Mouse (Mus musculus) E14TG2a.4 (cell line): ENCODE data around the gene Igsf23.

ENCODE experiments used
- H3K27me3 ChIP-seq: 2 replicates; pipeline ENCODE4 v1.6.1; 2014; ENCODE audit warnings: low read length, control low read depth; ENCODE audit not compliant: insufficient read depth
- H3K36me3 ChIP-seq: 2 replicates; pipeline ENCODE4 v1.6.1; 2014; ENCODE audit warnings: low read length, control low read depth; ENCODE audit not compliant: insufficient read depth
- H3K4me1 ChIP-seq: replicated peaks from 2 replicates; pipeline ENCODE4 v1.6.1; 2014; ENCODE audit warnings: low read depth, low read length, control low read depth
- H3K4me3 ChIP-seq: replicated peaks from 2 replicates; pipeline ENCODE4 v1.5.1; 2014; ENCODE audit warnings: mild to moderate bottlenecking, low read length
- H3K9me3 ChIP-seq: 2 replicates; pipeline ENCODE4 v1.6.1; 2014; ENCODE audit warnings: low read length, control low read depth
- CTCF ChIP-seq: conservative IDR thresholded peaks from 2 replicates; pipeline ENCODE4 v1.5.1; 2014; ENCODE audit warnings: low read length
- NANOG ChIP-seq: IDR thresholded peaks from 2 replicates; pipeline ENCODE4 v1.6.1; 2014; ENCODE audit warnings: borderline replicate concordance, low read length, mixed read lengths
- POU5F1 ChIP-seq: IDR thresholded peaks from 2 replicates; pipeline ENCODE4 v1.6.1; 2014; ENCODE audit warnings: low read length, borderline replicate concordance

The Igsf23 gene

DNA sequence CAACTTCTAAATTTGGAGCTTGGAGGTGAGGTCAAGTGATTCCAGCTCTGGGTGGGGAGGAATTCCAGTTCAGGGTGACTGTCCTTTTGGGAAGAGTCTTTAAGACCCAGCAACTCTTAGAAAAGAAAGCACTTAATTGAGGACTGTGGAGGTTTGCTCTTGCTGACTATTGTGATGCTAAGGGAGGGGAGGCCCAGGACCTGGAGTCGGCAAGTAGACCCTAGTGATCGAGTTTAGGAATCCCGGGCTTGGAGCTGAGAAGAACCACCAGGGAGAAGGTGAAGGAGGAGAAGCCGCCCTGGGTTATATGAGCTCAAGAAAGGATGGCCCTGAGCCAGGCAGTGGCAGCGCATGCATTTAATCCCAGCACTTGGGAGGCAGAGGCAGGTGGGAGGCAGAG, 22.1 kb downstream of the Igsf23 start:
- no peak for TF ChIP-seq CTCF
- no peak for TF ChIP-seq NANOG
- peak; percentile 82 for TF ChIP-seq POU5F1
- H3K27me3 ChIP-seq = no peaks in the 10 kb centered on the region
- 0 out of 2 replicates have a peak overlapping the region, but pooled peaks have one; percentile 23 for H3K4me3 ChIP-seq
- no peaks in the 10 kb centered on the region for H3K36me3 ChIP-seq
- H3K9me3 ChIP-seq = no peaks in the 10 kb centered on the region
- peaks cover 68% of the 10 kb centered on the region for H3K4me1 ChIP-seq

DNA sequence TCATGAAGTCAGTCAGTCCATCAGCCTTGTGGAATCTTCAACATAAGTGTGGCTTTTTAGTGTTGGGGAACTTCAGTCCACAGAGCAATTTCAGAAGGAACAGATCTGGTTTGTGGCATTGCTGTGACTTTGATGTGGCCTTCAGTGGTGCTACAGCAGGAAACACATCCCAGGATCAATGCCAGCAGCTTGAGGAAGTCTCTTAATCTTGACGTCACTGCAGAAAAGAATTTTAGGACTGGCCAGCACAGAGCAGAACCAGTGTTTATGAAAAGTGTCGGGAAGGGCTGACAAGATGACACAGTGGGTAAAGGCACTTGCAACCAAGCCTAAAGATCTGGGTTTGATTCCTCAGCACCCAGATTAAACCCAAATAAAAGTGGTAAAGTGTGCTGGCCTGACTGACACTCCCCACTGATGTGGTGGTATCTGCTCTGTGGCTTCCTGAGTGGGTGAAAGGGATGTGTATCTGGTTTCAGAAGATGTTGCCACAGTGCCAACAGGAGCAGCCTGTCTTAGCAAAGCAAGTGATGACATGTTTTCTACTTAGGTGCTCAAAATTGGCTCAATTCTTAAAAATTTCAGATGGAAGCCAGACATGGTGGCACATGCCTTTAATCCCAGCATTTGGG, 23.6 kb downstream of the Igsf23 start:
- TF ChIP-seq CTCF (no peak), POU5F1 (no peak), NANOG (no peak)
- Histone ChIP-seq H3K9me3 (no peaks in the 10 kb centered on the region), H3K4me3 (no peak overlapping the region), H3K27me3 (no peaks in the 10 kb centered on the region), H3K36me3 (no peaks in the 10 kb centered on the region), H3K4me1 (peaks cover 72% of the 10 kb centered on the region)

DNA sequence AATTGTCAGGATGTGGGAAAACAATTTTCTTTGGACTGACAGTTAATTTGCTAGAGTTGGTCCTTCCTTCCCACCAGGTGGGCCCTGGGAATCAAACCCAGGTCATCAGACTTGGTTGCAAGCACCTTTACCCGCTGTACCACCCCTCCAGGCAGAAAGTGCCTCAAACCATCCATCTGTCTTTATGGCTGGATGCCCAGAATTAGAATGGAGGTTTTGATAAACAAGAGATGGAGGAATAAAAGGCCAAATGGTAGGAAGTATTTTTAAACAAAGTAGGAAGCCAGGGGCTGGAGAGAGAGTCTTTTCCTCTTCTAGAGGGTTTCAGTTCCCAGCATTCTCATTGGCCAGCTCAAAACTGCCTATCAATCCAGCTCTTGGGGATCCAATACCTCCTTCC, 25.2 kb downstream of the Igsf23 start:
- Histone ChIP-seq H3K27me3 (no peaks in the 10 kb centered on the region), H3K4me3 (no peak overlapping the region), H3K4me1 (peaks cover 68% of the 10 kb centered on the region), H3K36me3 (no peaks in the 10 kb centered on the region), H3K9me3 (no peaks in the 10 kb centered on the region)
- TF ChIP-seq POU5F1 (no peak), NANOG (no peak), CTCF (no peak)

DNA sequence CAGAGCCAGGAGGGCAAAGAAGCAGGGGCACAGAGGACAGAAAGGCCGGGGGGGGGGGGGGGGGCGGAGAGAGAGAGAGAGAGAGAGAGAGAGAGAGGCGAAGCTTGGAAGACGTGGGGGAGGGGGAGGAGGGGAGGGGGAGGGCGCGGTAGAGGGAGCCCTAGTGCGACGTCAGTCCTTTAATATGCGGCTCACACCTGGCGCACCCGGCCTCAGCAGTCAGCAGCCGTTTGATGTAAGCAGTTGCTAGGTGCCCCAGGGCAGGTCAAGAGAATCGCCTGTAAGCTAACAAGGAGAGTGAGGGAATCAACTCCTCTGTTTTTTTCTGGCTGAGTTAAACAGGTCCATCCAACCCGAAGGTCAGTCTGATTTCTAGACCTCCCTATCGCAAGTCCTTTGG, 26.8 kb downstream of the Igsf23 start:
- TF ChIP-seq POU5F1 (no peak), NANOG (no peak), CTCF (no peak)
- Histone ChIP-seq H3K36me3 (peaks cover 5% of the 10 kb centered on the region), H3K4me3 (no peak overlapping the region), H3K27me3 (no peaks in the 10 kb centered on the region), H3K4me1 (peaks cover 63% of the 10 kb centered on the region), H3K9me3 (no peaks in the 10 kb centered on the region)

DNA sequence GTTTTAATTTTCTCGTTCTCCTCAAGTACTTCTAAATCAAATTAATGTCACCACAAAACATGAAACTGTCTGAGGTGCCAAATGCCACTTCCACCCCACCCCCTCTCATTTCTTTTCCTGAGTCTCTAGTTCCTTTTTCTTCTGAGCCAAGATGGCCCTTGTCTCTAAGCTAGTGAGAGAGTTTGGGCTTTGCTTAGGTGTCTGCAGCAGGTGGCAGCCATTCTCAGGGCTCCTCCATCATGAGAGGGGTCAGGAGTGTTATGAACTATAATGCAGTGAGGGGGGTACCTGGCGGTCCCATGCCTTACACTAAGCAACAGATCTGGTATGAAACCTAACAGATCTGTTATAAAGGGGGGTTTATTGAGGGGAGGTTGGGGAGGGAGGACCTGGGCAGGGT, 27.2 kb downstream of the Igsf23 start:
- H3K4me3 ChIP-seq = no peak overlapping the region
- peaks cover 10% of the 10 kb centered on the region for H3K36me3 ChIP-seq
- H3K9me3 ChIP-seq = no peaks in the 10 kb centered on the region
- no peaks in the 10 kb centered on the region for H3K27me3 ChIP-seq
- H3K4me1 ChIP-seq = peaks cover 59% of the 10 kb centered on the region
- TF ChIP-seq POU5F1 (no peak), CTCF (no peak), NANOG (no peak)

DNA sequence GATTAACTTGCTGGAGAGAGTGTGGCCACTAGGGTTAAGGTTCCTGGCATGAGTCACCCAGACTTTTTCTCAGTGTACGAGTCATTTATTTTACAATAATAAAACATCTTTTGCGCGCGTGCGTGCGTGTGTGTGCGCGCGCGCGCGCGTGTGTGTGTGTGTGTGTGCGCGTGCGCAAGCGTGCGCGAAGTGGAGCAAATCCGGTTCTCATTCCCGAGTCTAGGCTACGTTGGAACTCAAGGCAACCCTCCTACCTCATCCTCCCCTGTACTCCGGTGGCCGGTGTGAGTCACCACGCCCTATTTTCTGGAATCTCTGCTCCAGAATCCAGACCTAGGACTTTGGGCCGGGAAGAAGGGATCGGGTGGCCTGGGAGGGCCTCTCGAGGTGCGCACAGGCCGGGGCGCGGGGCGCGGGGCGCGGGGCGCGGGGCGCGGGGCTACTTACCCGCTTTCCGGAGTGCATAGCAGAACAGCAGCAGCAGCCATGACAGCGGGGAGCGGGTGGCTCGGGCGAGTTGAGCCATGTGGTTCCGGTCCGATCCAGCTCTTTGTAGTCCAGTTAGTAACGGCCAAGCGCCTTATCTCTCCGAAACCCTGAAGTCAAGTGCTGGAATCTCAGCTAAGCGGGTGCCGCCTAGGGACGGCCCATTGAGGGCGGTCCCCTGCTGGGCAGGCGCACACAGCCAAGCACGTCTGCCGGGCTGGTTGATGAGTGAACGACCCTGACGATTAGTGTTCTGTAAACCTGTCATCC, 29.9 kb downstream of the Igsf23 start, which contains the start of gene Pvr:
TSS of gene Pvr (minus strand) at position 655 of the 756 bp plus-strand sequence.
- no peak for TF ChIP-seq NANOG
- no peak for TF ChIP-seq CTCF
- no peak for TF ChIP-seq POU5F1
- H3K4me1 ChIP-seq = peaks cover 56% of the 10 kb centered on the region
- peak within 1 kb of the TSS; percentile 83 for H3K4me3 ChIP-seq
- H3K9me3 ChIP-seq = no peaks in the 10 kb centered on the region
- H3K36me3 ChIP-seq = peaks cover 36% of the 10 kb centered on the region
- no peaks in the 10 kb centered on the region for H3K27me3 ChIP-seq

DNA sequence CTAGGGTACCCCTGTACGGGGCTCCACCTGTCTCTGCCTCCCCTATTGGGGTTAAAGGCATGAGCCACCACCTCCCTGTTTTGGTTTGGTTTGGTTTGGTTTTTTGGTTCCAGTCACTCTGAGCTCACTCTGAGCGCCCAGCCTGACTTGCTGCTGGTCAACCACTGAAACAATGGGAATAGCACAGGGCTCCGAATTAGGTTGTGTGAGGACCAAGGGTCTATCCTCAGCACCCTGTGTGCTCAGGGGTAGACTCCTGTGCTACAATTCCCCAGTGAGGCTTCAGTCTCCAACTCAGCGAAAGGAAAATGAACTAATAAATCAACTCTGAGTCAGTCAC, 30.4 kb downstream of the Igsf23 start:
- H3K9me3 ChIP-seq = no peaks in the 10 kb centered on the region
- TF ChIP-seq NANOG (no peak), CTCF (no peak), POU5F1 (no peak)
- H3K27me3 ChIP-seq = no peaks in the 10 kb centered on the region
- H3K36me3 ChIP-seq = peaks cover 41% of the 10 kb centered on the region
- peaks cover 53% of the 10 kb centered on the region for H3K4me1 ChIP-seq
- peak overlapping the region; percentile 83 for H3K4me3 ChIP-seq

DNA sequence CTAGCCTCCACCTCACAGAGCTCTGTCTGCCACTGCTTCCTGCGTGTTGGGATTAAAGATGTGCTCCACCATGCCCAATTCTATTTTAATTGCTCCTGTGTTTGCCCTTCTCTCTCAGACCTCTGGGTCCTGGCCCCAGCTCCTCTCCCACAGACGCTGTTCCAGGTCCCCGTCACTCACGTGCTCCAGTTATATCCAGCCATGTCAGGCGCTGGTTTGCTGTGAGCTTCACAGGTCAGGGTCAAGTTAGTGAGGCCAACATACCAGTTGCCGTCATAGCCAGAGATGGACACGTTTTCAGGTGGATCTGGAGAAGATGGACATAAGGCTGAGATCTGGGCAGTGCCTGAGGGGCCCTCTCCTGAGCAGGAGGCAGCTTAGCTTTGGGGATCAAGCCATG, 36.0 kb downstream of the Igsf23 start:
- Histone ChIP-seq H3K9me3 (peaks cover 3% of the 10 kb centered on the region; the same call in 1 of the 2 replicates), H3K27me3 (no peaks in the 10 kb centered on the region)

More for the DNA sequence above, 36.0 kb downstream of the Igsf23 start:
- H3K4me1 ChIP-seq = peaks cover 52% of the 10 kb centered on the region
- no peak for TF ChIP-seq NANOG
- no peak for TF ChIP-seq POU5F1
- TF ChIP-seq CTCF = no peak
- peaks cover 93% of the 10 kb centered on the region for H3K36me3 ChIP-seq
- no peak overlapping the region for H3K4me3 ChIP-seq
